Mouse (Mus musculus): Measurements from ENCODE around the gene Ipcef1.

The Ipcef1 gene

GRCm38 (mm10) chr10:6895796-6896195, 156.5 kb downstream of the Ipcef1 start:
- in situ Hi-C loops (cut with MboI; ENCODE audit: low sequenced_read_pairs), result loop anchor here (25.0 kb wide), 1 partner anchor 167 kb away; the partner anchor contains the start of gene Ipcef1

DNA sequence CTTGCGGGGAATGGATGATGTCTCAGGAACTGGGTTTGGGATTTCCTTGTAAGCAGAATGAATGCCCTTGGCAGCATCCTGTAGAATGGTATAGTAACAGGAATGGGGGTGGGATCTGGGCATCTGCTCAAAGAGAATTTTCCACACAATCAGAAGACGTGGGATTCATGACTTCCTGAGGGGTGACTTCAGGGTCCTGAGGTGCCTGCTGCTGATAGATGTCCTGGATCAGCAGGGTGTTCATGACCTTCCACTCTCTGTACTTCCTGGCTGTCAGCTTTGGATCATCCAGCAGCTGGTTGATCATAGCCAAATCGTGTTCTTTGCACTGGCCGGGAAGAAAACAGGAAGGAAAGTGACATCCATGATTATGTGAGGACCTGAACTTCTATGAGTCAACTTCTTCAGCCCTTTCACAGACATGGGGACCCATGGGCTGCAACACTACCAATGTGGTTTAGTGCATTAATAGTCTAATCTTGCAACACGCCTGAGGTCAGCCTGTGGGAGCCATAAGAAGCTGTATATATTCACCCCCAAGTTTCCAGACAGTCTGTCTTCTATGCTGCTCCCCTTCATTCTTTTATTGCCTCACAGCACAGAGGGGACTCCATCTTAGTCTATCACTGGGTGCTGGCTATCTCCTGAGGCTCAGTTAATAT, 161.8 kb downstream of the Ipcef1 start:
- in situ Hi-C loops (cut with MboI; ENCODE audit: low sequenced_read_pairs), result loop anchor here (25.0 kb wide), 1 partner anchor 172 kb away; the partner anchor contains the start of gene Ipcef1

DNA sequence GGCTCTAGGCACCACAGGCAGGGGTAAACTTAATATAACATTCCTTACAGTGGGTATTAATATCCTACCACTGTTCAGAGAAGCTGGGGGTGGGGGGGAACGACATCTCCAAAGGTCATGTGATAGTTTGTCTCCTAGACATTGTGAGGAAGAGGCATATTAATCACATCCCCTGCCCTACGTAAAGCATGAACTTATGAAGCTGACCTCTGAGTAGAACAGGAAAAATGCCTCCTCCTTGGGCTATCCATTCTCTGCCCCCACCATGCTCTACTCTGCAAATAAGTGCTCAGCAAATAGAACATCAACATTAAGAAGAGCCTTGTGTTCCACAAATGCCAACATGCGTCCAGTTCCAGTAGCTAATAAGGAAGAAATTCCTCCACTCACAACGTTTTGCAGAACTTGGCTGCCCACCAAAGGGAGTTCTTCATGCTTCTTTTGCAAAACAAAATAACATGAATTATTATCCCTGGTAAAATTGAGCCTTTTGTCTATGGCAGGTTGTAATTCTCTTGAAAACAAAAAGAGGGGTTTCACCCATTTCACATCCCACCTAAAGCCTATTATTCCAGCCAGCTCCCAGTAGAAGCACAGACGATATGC, 162.5 kb downstream of the Ipcef1 start:
- in situ Hi-C loops (cut with MboI; ENCODE audit: low sequenced_read_pairs), result loop anchor here (25.0 kb wide), 1 partner anchor 173 kb away; the partner anchor contains the start of gene Ipcef1

- in situ Hi-C loops (cut with MboI; ENCODE audit: low sequenced_read_pairs), result loop anchor here (25.0 kb wide), 1 partner anchor 177 kb away; the partner anchor contains the start of gene Ipcef1
These were observed 166.8 kb downstream of the Ipcef1 start for GRCm38 (mm10) chr10:6885460-6885859.

- in situ Hi-C loops (cut with MboI; ENCODE audit: low sequenced_read_pairs), result loop anchor here (25.0 kb wide), 1 partner anchor 180 kb away; the partner anchor contains the start of gene Ipcef1
These were observed 170.2 kb downstream of the Ipcef1 start for GRCm38 (mm10) chr10:6882041-6882440.

- in situ Hi-C loops (cut with MboI; ENCODE audit: low sequenced_read_pairs), result loop anchor here (25.0 kb wide), 1 partner anchor 184 kb away; the partner anchor contains the start of gene Ipcef1
These were observed 173.9 kb downstream of the Ipcef1 start for GRCm38 (mm10) chr10:6878276-6878881.

DNA sequence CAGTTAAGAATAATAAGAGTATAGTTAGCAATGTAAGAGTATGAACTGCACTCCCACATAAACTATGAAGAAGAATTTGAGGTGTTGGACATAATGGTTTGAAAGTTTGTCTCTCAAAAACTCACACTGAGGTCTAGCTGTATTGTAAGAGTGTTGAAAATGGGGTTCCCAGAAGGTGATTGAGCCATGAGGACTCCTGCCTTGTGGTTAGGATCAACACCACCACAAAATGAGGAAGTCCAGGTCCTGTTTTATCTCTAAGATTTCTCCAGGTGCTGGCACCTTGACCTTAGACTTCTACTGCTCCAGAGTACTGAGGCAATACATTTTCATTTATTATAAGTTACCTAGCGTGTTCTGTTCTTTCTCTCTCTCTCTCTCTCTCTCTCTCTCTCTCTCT, 178.4 kb downstream of the Ipcef1 start:
- in situ Hi-C loops (cut with MboI; ENCODE audit: low sequenced_read_pairs), result no loop called here

- in situ Hi-C loops (cut with MboI; ENCODE audit: low sequenced_read_pairs), result no loop called here
These were observed 180.7 kb downstream of the Ipcef1 start for GRCm38 (mm10) chr10:6871418-6872072.

DNA sequence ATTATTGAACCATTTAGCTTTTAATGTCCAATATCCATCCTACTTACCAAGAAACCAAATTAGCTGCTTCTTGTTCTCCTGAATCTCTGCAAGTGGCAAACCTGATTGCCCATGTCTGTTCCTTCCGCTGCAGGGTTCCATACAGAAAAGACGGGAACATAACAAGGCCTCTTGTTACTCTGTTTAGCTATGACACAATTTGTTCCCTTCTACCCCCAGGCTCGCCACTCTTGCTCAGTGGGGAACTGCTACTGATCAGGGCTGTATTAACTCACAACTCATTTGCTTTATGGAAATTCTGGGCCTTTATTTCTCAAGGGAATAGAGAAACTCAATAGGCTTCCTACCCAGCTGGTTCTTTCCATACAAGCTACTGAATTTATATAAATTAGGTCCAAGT, 196.5 kb downstream of the Ipcef1 start:
- in situ Hi-C loops (cut with MboI; ENCODE audit: low sequenced_read_pairs), result no loop called here

GRCm38 (mm10) chr10:6848834-6849233, 203.4 kb downstream of the Ipcef1 start:
- in situ Hi-C loops (cut with MboI; ENCODE audit: low sequenced_read_pairs), result no loop called here

- in situ Hi-C loops (cut with MboI; ENCODE audit: low sequenced_read_pairs), result no loop called here
These were observed 204.0 kb downstream of the Ipcef1 start for GRCm38 (mm10) chr10:6848162-6848754.

DNA sequence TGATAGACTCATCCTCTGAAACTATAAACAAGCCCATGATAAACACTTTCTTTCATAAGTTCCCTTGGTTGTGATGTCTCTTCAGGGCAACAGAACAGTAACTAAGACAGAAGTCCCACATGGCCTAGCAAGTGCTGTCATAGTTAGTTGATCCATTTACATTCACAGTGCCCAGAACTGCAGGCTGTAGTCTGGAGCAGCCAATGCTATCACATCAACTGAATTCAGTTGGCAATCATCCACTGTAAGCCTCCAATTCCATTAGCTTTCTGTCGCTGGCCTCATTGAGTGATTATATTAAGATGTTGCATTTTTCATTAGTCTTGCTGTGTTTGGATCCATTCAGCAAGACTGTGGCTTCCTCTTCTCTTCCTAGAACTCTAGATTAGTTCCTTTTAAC, 206.0 kb downstream of the Ipcef1 start:
- in situ Hi-C loops (cut with MboI; ENCODE audit: low sequenced_read_pairs), result no loop called here

DNA sequence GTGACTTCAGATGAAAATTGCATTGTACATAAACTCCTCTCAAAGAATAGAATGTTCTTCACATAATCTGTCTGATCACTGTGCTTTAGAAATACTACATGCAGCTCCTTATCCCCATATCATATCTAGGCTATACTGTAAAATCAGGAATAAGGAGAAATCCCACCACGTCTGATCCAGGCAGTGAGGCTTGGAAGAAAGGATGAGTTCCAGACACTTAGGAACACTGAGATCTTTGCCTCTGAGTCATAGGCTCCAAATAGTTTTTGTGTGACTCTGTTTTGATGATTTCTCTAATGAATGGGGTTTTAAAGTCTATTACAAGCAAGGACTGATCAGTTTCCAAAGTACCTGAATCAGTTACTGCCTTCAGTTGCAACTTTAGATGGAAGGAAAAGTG, 210.1 kb downstream of the Ipcef1 start:
- in situ Hi-C loops (cut with MboI; ENCODE audit: low sequenced_read_pairs), result no loop called here
